Mouse (Mus musculus): ENCODE results near the gene Tulp1. TPM values are rescaled to one million over a fixed set of nuclear protein-coding genes. Genes with fewer than 3 reads are reported as not detected.

Tulp1 gene
- total and polyA plus RNA-seq, 3 experiments, result not detected

- Histone ChIP-seq H3K9ac (ENCODE audit: low read depth, low read length) (peak overlapping the region; percentile 64), H3K36me3 (ENCODE audit: control insufficient read depth, insufficient read depth, low read length) (no peaks in the 10 kb centered on the region), H3K4me3 (peak overlapping the region; percentile 34), H3K79me2 (replicated peaks; ENCODE audit: control insufficient read depth, insufficient read depth, low read length) (no peaks in the 10 kb centered on the region), H3K27me3 (ENCODE audit: control insufficient read depth, insufficient read depth, low read length) (no peaks in the 10 kb centered on the region), H3K27ac (peak overlapping the region; percentile 54), H3K4me1 (ENCODE audit: control insufficient read depth, insufficient read depth, low read length) (peaks cover 2% of the 10 kb centered on the region)
- TF ChIP-seq EP300 (IDR thresholded peaks at IDR 0.05; ENCODE audit: insufficient read depth, low read depth, low read length) (peak; percentile 86), POLR2A (IDR thresholded peaks at IDR 0.05; ENCODE audit: insufficient read depth, low read depth, low read length) (no peak), CTCF (IDR thresholded peaks at IDR 0.05) (peak; percentile 98)
- WGBS, result 3% methylated on average over 18 of the region's 18 CpGs
- peak; percentile 86 to 92 for DNase-seq
- intact Hi-C loops (cut with DNase I), result loop anchor here (1.0 to 2.0 kb wide), 3 partner anchors 76 to 102 kb away; partner anchors contain the start of genes Def6 and Ppard
Measured at GRCm38 (mm10) chr17:28308297-28309195, 56.5 kb downstream of the Tulp1 start.

GRCm38 (mm10) chr17:28305172-28305571 lies 59.9 kb downstream of the Tulp1 start:
- Histone ChIP-seq H3K79me2 (replicated peaks; ENCODE audit: control insufficient read depth, insufficient read depth, low read length) (no peaks in the 10 kb centered on the region), H3K27ac (no peak overlapping the region), H3K9ac (ENCODE audit: low read depth, low read length) (no peak overlapping the region), H3K4me3 (no peak overlapping the region), H3K4me1 (ENCODE audit: control insufficient read depth, insufficient read depth, low read length) (peaks cover 2% of the 10 kb centered on the region), H3K36me3 (ENCODE audit: control insufficient read depth, insufficient read depth, low read length) (no peaks in the 10 kb centered on the region), H3K27me3 (ENCODE audit: control insufficient read depth, insufficient read depth, low read length) (no peaks in the 10 kb centered on the region)
- intact Hi-C loops (cut with DNase I), result no loop called here
- no peak for DNase-seq
- 60% methylated on average over 10 of the region's 10 CpGs for WGBS
- no peak for TF ChIP-seq EP300 (IDR thresholded peaks at IDR 0.05; ENCODE audit: insufficient read depth, low read depth, low read length)
- no peak for TF ChIP-seq POLR2A (IDR thresholded peaks at IDR 0.05; ENCODE audit: insufficient read depth, low read depth, low read length)
- no peak for TF ChIP-seq CTCF (IDR thresholded peaks at IDR 0.05)

Other genes with a start within 250 kb of the Tulp1 start
- 1 to 10 TPM in 1 of 2 experiments, under 1 TPM in 1; 0.99 to 1.0 TPM for gene Scube3, start 223.1 kb downstream of the Tulp1 start, total RNA-seq (2021)
- 1.3 and 1.6 TPM in 2 replicates for gene Scube3, start 223.1 kb downstream of the Tulp1 start, polyA plus RNA-seq (2012; rRNA removed)
- gene Zfp523, start 188.1 kb downstream of the Tulp1 start, total RNA-seq (2021), result 10 to 100 TPM; 12.4 to 12.5 TPM
- gene Zfp523, start 188.1 kb downstream of the Tulp1 start, polyA plus RNA-seq (2012; rRNA removed), result 22.9 and 30.8 TPM in 2 replicates
- 1 to 10 TPM; 2.9 to 4.5 TPM for gene Def6, start 157.4 kb downstream of the Tulp1 start, total RNA-seq (2021)
- 3.4 and 4.0 TPM in 2 replicates for gene Def6, start 157.4 kb downstream of the Tulp1 start, polyA plus RNA-seq (2012; rRNA removed)
- gene Ppard, start 132.5 kb downstream of the Tulp1 start, total RNA-seq (2021), result 10 to 100 TPM; 31.5 to 35.9 TPM
- gene Ppard, start 132.5 kb downstream of the Tulp1 start, polyA plus RNA-seq (2012; rRNA removed), result 31.2 and 33.0 TPM in 2 replicates
- gene Fance, start 51.7 kb downstream of the Tulp1 start, total RNA-seq (2021), result 10 to 100 TPM; 11.2 to 12.0 TPM
- 7.4 and 11.8 TPM in 2 replicates for gene Fance, start 51.7 kb downstream of the Tulp1 start, polyA plus RNA-seq (2012; rRNA removed)
- gene Rpl10a, start 36.8 kb downstream of the Tulp1 start, total RNA-seq (2021), result 100 to 1,000 TPM; 360 to 417 TPM
- 634 and 1,197 TPM in 2 replicates for gene Rpl10a, start 36.8 kb downstream of the Tulp1 start, polyA plus RNA-seq (2012; rRNA removed)
- gene Tead3, start 14.4 kb downstream of the Tulp1 start, total RNA-seq (2021), result 10 to 100 TPM; 12.7 to 13.7 TPM
- 20.2 and 21.2 TPM in 2 replicates for gene Tead3, start 14.4 kb downstream of the Tulp1 start, polyA plus RNA-seq (2012; rRNA removed)
- gene Fkbp5, start 152.3 kb upstream of the Tulp1 start, total RNA-seq (2021), result 10 to 100 TPM; 63.3 to 70.2 TPM
- 7.8 and 8.5 TPM in 2 replicates for gene Fkbp5, start 152.3 kb upstream of the Tulp1 start, polyA plus RNA-seq (2012; rRNA removed)
- gene Armc12, start 165.6 kb upstream of the Tulp1 start, total RNA-seq (2021), result not detected
- gene Armc12, start 165.6 kb upstream of the Tulp1 start, polyA plus RNA-seq (2012; rRNA removed), result 0.33 and 0.47 TPM in 2 replicates
- not detected for gene Clpsl2, start 184.2 kb upstream of the Tulp1 start, total RNA-seq (2021)
- gene Clpsl2, start 184.2 kb upstream of the Tulp1 start, polyA plus RNA-seq (2012; rRNA removed), result not detected in 2 replicates
- gene Clps, start 195.5 kb upstream of the Tulp1 start, total RNA-seq (2021), result not detected
- 0.90 and 2.0 TPM in 2 replicates for gene Clps, start 195.5 kb upstream of the Tulp1 start, polyA plus RNA-seq (2012; rRNA removed)
- gene Lhfpl5, start 210.4 kb upstream of the Tulp1 start, total RNA-seq (2021), result not detected
- 0.18 and 0.20 TPM in 2 replicates for gene Lhfpl5, start 210.4 kb upstream of the Tulp1 start, polyA plus RNA-seq (2012; rRNA removed)

Measured in heart, adult 2 months (tissue).